In the genomic region with DNA sequence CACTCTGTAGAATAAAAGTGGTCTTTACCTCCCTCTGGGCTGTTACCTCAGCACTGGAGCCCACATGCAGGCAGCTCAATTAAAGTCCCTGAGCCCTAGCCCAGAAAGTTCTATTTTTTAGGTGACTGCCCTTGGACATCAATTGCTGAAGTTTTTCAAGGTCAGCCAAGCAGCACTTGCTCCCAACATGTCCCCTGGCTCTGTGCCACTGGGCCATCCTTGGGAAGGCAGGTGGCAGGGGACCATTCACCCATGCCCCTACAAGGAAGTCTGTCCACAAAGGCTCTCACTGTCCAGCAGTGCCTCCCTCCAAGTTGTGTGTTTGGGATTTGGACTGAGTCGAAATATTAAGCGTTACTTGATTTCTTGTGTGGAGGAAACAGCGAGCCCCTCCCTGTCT, we compare ENCODE assay signal across 16 mouse cellular contexts.
A peak's percentile ranks its signal among the peaks of the same experiment; 100 is the strongest.
DNase-seq lines count a peak whose midpoint lies in the region; ATAC-seq lines count a peak whose summit lies in the region.
"Had no signal": no experiment of that assay in that cellular context is flagged by ENCODE, and none has a peak within 500 bp of the region (broad histone marks: within the 10 kb centered on the region; RNA-seq: fewer than 3 reads in every experiment).

No protein-coding gene starts in this region.

- DNase-seq in cerebellum, postnatal 14 days, result peak; percentile 42 to 45
- DNase-seq in cerebellum, adult 11 months, result no peak
- peak; percentile 47 for DNase-seq in adrenal gland, adult 8-10 months
- DNase-seq in adrenal gland, postnatal 14 days, result peak; percentile 68
- peak; percentile 27 for DNase-seq in testis, postnatal 14 days (ENCODE audit: low spot score)
- DNase-seq: cerebellum, adult 2 months; embryo, embryonic 11 days; gastrocnemius, postnatal 10 days; heart, adult 18-20 months; heart, postnatal 10 days; heart, postnatal 4 days had no signal

- no peak for ATAC-seq in frontal cortex, adult (ENCODE audit: low TSS enrichment)
- ATAC-seq: activated CD4-positive, CD25-positive, alpha-beta regulatory T cell, adult 4 months; hindbrain, embryonic 16.5 days; inflammation-experienced regulatory T-cells, adult 6 months; Patski had no signal
